Mouse (Mus musculus) bone marrow macrophage, adult 2 months (primary cell): Measurements from ENCODE around the gene Dlk2. TPM values are rescaled to one million over a fixed set of nuclear protein-coding genes. Genes with fewer than 3 reads are reported as not detected.

Experiments used
- H3K27ac ChIP-seq: 2 replicates; pipeline ENCODE4 v1.5.1; 2012; ENCODE audit warnings: low read depth, low read length; ENCODE audit not compliant: insufficient read depth
- H3K4me1 ChIP-seq: 2 replicates; pipeline ENCODE4 v1.6.1; 2012; ENCODE audit warnings: low read length; ENCODE audit not compliant: control insufficient read depth, insufficient read depth
- H3K4me3 ChIP-seq: 2 replicates; pipeline ENCODE4 v1.5.1; 2012; ENCODE audit warnings: mild to moderate bottlenecking, low read length, moderate library complexity; ENCODE audit not compliant: insufficient read depth
- CTCF ChIP-seq: IDR thresholded peaks from 2 replicates; pipeline ENCODE4 v1.5.1; 2012; ENCODE audit warnings: low read depth, mild to moderate bottlenecking, low read length, moderate library complexity
- POLR2A ChIP-seq: IDR thresholded peaks from 2 replicates; pipeline ENCODE4 v1.6.1; 2012; ENCODE audit warnings: mild to moderate bottlenecking, low read depth, low read length, borderline replicate concordance
- polyA plus RNA-seq: library from polyadenylated mRNA; stranded (reverse); fragments of >200 nt; gene quantifications from 2 replicates; pipeline ENCODE4 v1.2.4, GENCODE M21; 2012; ENCODE audit not compliant: missing spikeins, insufficient read depth, insufficient read length

The Dlk2 gene
- polyA plus RNA-seq, 1 experiment: not detected

- TF ChIP-seq POLR2A: no peak
- TF ChIP-seq CTCF: no peak
- Histone ChIP-seq H3K4me1 (no peaks in the 10 kb centered on the region), H3K27ac (no peak overlapping the region), H3K4me3 (no peak overlapping the region)
Measured at GRCm38 (mm10) chr17:46313135-46313715, 16.0 kb downstream of the Dlk2 start.

- TF ChIP-seq POLR2A (no peak), CTCF (no peak)
- no peaks in the 10 kb centered on the region for H3K4me1 ChIP-seq
- H3K4me3 ChIP-seq: no peak overlapping the region
- H3K27ac ChIP-seq: no peak overlapping the region
Measured at GRCm38 (mm10) chr17:46315813-46316212, 18.6 kb downstream of the Dlk2 start.

- H3K4me1 ChIP-seq: peaks cover 8% of the 10 kb centered on the region; the same call in 1 of the 2 replicates
- H3K4me3 ChIP-seq: no peak overlapping the region
- TF ChIP-seq POLR2A (no peak), CTCF (no peak)
- no peak overlapping the region for H3K27ac ChIP-seq
Measured at GRCm38 (mm10) chr17:46320492-46320891, 23.3 kb downstream of the Dlk2 start.

GRCm38 (mm10) chr17:46322046-46322823 lies 25.0 kb downstream of the Dlk2 start:
- no peak overlapping the region for H3K4me3 ChIP-seq
- no peak overlapping the region for H3K27ac ChIP-seq
- TF ChIP-seq POLR2A (no peak), CTCF (no peak)
- peaks cover 14% of the 10 kb centered on the region for H3K4me1 ChIP-seq

GRCm38 (mm10) chr17:46327413-46327905 lies 30.2 kb downstream of the Dlk2 start:
- H3K4me1 ChIP-seq: peaks cover 18% of the 10 kb centered on the region
- no peak for TF ChIP-seq CTCF
- no peak for TF ChIP-seq POLR2A
- peak overlapping the region; percentile 50 for H3K27ac ChIP-seq
- H3K4me3 ChIP-seq: peak overlapping the region; percentile 87

- Histone ChIP-seq H3K4me1 (peaks cover 18% of the 10 kb centered on the region), H3K4me3 (peak within 1 kb of the TSS; percentile 87), H3K27ac (peak within 1 kb of the TSS; percentile 66)
- TF ChIP-seq POLR2A (no peak), CTCF (no peak)
Measured at GRCm38 (mm10) chr17:46327906-46328534, 30.8 kb downstream of the Dlk2 start, which contains the start of gene Abcc10. Gene Abcc10, minus strand, starts transcription at chr17:46328352.

DNA sequence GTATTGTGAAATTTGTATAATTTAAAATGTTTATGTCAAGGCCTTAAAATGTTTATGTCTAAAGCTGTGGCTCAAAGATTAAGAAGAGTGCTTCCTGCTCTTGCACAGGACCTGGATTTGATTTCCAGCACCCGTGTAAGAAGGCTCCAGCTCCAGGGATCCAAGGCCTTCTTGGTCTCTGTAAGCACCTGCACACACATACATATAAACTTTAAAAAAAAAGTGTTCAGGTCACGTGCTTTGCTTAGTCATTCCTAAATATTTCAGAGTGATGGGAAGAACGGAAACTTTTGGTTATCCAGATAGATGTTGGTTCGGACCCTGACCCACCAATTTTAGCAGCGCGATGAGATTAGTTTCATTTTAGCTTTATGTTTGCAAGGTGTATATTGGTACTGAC lies 31.5 kb downstream of the Dlk2 start:
- Histone ChIP-seq H3K27ac (peak overlapping the region; percentile 66), H3K4me1 (peaks cover 18% of the 10 kb centered on the region), H3K4me3 (peak overlapping the region; percentile 35; the same call in 1 of the 2 replicates)
- TF ChIP-seq POLR2A (no peak), CTCF (no peak)

- Histone ChIP-seq H3K4me1 (peaks cover 11% of the 10 kb centered on the region), H3K27ac (no peak overlapping the region), H3K4me3 (no peak overlapping the region)
- TF ChIP-seq POLR2A: no peak
- no peak; the same call in 1 of the 2 replicates for TF ChIP-seq CTCF
Measured at GRCm38 (mm10) chr17:46336475-46336874, 39.3 kb downstream of the Dlk2 start.

DNA sequence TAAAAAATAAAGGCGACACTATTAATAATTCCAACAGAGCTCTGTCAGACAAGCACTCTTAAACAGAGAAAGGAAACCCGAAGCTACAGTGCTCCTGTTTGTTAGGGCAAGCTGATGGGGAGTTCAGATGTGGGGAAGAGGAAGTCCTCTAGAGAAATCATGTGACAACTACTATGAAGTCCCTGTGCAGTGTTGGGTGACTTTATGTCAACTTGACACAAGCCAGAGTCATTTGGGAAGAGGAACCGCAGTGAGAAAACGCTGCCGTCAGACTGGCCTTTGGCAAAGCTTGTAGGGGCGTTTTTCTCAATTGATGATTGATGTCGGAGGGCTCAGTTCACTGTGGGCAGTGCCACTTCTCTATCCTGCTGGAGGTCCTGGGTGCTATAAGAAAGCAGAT lies 44.0 kb downstream of the Dlk2 start:
- TF ChIP-seq CTCF: no peak
- TF ChIP-seq POLR2A: no peak
- peaks cover 22% of the 10 kb centered on the region for H3K4me1 ChIP-seq
- H3K4me3 ChIP-seq: no peak overlapping the region
- peak overlapping the region; percentile 84 for H3K27ac ChIP-seq

- H3K27ac ChIP-seq: no peak overlapping the region
- H3K4me1 ChIP-seq: no peaks in the 10 kb centered on the region
- TF ChIP-seq CTCF: no peak
- TF ChIP-seq POLR2A: no peak
- no peak overlapping the region for H3K4me3 ChIP-seq
Measured at GRCm38 (mm10) chr17:46351026-46351700, 53.9 kb downstream of the Dlk2 start.

Other genes starting within 250 kb of the Dlk2 start
- gene Mrps18a, start 186.4 kb upstream of the Dlk2 start, polyA plus RNA-seq: 71.9 and 73.2 TPM in 2 replicates
- 8.6 and 12.9 TPM in 2 replicates for gene Rsph9, start 153.2 kb upstream of the Dlk2 start, polyA plus RNA-seq
- 25.8 and 28.4 TPM in 2 replicates for gene Mad2l1bp, start 143.9 kb upstream of the Dlk2 start, polyA plus RNA-seq
- gene Gtpbp2, start 136.4 kb upstream of the Dlk2 start, polyA plus RNA-seq: 126 and 134 TPM in 2 replicates
- gene Polh, start 94.8 kb upstream of the Dlk2 start, polyA plus RNA-seq: 13.7 and 14.4 TPM in 2 replicates
- 16.6 and 17.3 TPM in 2 replicates for gene Xpo5, start 94.6 kb upstream of the Dlk2 start, polyA plus RNA-seq
- 29.9 and 30.7 TPM in 2 replicates for gene Polr1c, start 49.4 kb upstream of the Dlk2 start, polyA plus RNA-seq
- 121 and 143 TPM in 2 replicates for gene Yipf3, start 49.3 kb upstream of the Dlk2 start, polyA plus RNA-seq
- 0.58 TPM in 1 of 2 replicates, not detected in the other for gene Lrrc73, start 43.9 kb upstream of the Dlk2 start, polyA plus RNA-seq
- 18.0 and 18.1 TPM in 2 replicates for gene Tjap1, start 14.4 kb upstream of the Dlk2 start, polyA plus RNA-seq
- gene Abcc10, start 30.9 kb downstream of the Dlk2 start, polyA plus RNA-seq: 5.4 and 7.2 TPM in 2 replicates
- 21.7 and 26.2 TPM in 2 replicates for gene Zfp318, start 86.3 kb downstream of the Dlk2 start, polyA plus RNA-seq
- not detected in 2 replicates for gene Crip3, start 131.5 kb downstream of the Dlk2 start, polyA plus RNA-seq
- gene Slc22a7, start 141.0 kb downstream of the Dlk2 start, polyA plus RNA-seq: not detected in 2 replicates
- gene Ttbk1, start 190.3 kb downstream of the Dlk2 start, polyA plus RNA-seq: not detected in 2 replicates
- 5.7 and 9.0 TPM in 2 replicates for gene Dnph1, start 199.3 kb downstream of the Dlk2 start, polyA plus RNA-seq
- 27.7 and 46.3 TPM in 2 replicates for gene Cul9, start 249.0 kb downstream of the Dlk2 start, polyA plus RNA-seq